Mouse (Mus musculus) WW6 (cell line): ENCODE results near the gene Fam19a5.
A peak's percentile ranks its signal among the peaks of the same experiment; 100 is the strongest.

ENCODE experiments used
- DNase-seq: peaks from one replicate; pipeline ENCODE4 v3.0.0-alpha.2; 2013; ENCODE audit warnings: low read depth, low spot score

Fam19a5 gene

GRCm38 (mm10) chr15:87596731-87597130 lies 52.6 kb downstream of the Fam19a5 start:
- no peak for DNase-seq

GRCm38 (mm10) chr15:87597149-87597548 lies 53.0 kb downstream of the Fam19a5 start:
- no peak for DNase-seq

- DNase-seq, result no peak
Observed at GRCm38 (mm10) chr15:87597766-87598165, 53.7 kb downstream of the Fam19a5 start.

- no peak for DNase-seq
Observed at GRCm38 (mm10) chr15:87598636-87599035, 54.5 kb downstream of the Fam19a5 start.

DNA sequence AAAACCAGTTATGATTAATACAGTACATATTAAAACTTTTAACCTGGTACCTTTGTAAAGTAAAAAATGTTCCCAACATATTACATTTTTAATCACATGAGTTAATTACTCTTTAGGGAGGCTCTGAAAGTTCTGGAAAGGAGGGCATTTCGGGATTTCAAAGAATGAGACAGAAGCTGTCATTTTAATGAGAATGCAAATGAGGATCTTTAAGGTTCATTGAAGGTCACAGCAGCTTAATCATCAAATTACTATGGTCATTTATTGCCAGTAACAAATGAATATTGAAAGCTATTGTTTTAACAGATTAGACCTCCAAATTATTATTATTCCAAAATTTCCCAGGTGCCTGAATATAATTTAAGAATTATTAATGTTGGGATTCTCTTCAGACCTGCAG lies 59.2 kb downstream of the Fam19a5 start:
- no peak for DNase-seq

DNA sequence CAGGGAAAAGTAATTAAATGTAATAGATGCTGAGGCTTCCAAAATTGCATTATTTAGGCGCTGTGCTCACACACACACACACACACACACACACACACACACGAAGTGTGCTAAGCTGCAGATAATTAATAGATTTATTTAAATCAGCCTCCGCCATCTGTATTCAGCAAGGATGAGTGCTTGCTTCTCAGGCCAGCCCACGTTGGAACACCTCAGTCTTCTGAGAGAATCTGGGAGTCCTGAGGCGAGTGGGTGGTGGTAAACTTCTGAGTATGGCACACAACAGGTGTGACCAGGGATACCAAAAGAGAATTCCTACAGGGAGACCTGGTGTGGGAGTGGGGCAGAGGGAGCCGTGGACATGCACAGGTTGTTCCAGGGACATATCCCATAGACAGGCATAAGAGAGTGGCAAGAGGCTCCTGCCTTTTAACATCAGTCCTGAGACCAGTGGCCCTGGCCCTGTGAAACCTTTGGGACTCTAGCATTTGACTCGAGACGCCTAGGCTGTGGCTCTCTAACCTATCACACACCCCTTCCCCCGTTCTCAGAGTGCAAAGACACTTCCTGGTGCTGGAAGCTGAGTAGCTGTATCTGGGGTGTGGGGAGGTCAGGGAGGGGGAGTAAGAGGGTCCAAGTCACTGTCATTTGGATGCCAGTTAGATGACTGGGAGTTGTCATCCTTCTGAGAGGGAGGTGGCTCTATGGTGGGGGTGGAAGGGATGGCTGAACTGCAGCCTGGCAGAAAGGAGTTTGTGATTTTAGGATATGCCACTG lies 61.6 kb downstream of the Fam19a5 start:
- no peak for DNase-seq

- DNase-seq, result no peak
Observed at GRCm38 (mm10) chr15:87606702-87607101, 62.6 kb downstream of the Fam19a5 start.

DNA sequence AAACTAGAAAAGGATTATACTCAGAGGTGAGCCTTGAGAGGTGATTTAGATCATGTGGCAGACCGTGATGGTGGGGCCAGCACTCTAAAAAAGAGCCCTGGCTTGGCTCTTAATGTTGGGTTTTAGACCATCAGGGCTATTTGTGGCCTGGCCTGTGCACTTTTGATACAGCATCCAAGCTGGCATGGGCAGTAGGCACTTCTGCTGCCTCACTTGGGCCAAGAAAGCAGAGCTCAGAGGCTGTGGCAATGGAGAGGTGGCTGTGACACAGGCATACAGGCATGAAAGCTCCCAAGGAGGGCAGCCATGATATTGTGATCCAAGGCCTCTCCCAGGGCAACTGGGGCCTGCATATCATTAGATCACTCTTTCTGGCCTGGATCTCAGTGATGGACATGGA lies 65.1 kb downstream of the Fam19a5 start:
- DNase-seq, result no peak

DNA sequence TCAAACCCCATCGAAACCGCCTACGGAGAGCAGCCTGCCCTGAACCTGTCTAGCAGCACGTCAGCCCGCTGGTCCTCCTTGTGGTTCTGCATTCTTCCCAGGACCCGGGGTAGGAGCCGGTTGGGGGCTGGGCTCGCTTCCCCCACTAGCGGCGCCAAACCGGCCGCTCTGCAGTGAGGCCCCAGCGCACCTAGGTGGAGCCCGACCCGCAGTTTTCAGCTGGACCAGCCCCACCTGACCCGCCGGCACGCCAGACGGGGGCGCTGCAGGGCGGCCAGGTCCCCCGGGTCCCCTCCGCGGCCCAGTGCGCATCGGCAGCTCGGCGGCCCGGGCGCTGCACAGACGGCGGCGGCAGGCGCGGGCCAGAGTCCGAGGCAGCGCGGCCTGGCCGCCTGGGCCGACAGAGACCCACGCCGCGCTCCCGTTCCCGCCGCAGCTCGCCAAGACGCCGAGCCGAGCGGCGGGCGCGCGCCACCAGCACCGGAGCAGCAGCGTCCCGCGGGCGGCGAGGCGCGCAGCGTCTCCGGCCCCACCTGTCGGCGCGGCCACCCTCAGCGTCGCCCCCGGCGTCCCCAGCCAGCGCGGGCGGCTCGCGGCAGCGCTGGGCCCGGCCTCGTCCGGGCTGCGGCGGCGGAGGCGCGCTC lies 80.0 kb downstream of the Fam19a5 start:
- DNase-seq, result peak; percentile 80

DNA sequence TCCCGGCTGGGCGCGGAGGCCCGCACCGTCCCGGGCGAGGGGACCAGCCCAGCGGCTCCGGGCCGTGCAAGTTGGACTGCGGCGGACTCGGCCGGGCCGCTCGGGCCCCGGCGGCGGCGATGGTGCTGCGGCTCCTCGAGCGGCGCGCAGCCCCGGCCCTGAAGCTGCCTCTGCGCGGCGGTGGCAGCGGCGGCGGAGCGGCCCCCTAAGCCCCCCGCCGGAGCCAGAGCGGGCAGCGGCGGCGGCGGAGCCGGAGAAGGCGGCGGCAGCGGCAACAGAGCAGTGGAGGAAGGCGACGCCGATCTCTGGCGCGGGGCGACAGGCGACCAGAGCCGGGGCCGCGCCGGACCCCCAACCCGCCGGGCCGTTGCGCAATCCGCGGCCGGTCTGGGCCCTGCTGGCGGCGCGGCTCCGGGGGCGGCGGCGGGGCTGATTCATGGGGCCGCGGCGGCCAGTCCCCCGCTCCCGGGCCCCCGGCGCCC lies 80.6 kb downstream of the Fam19a5 start:
- no peak for DNase-seq

DNA sequence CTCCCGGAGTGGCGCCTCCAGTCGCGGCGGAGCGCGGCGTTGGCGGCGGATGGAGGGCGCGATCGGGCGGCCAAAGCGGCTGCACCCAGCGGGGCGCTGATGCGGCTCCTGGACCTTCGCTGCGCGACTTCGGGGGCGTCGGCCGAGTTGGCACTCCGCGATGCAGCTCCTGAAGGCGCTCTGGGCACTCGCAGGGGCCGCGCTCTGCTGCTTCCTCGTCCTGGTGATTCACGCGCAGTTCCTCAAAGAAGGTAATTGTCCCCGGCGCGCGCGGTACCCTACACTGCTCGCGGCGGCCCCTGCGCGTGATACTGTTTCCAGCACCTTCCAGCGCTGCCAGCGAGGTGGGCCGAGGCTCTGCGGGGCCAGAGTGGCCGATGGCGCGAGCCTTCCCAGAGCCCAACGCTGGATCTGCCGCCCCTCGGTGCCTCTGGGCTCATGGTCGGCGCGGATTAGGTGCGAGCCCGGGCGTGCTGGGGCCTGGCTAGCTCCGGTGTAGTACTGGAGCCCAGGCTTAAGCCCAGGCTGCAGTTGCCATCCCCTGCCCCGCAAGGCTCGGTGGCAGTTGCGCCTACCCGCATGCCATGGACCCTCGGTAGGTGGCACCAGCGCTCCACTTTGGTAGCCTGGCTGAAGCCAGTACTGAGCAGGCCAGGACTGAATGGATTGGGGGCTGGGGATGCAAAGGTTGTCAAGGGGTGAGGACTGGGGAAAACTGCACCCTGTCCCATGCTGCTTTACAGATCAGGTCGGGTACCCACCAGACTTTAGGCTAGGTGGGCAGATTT lies 81.3 kb downstream of the Fam19a5 start:
- no peak for DNase-seq

GRCm38 (mm10) chr15:87635272-87635671 lies 91.2 kb downstream of the Fam19a5 start:
- no peak for DNase-seq

- DNase-seq, result no peak
Observed at GRCm38 (mm10) chr15:87636407-87636806, 92.3 kb downstream of the Fam19a5 start.

GRCm38 (mm10) chr15:87637234-87637633 lies 93.1 kb downstream of the Fam19a5 start:
- DNase-seq, result no peak

GRCm38 (mm10) chr15:87638270-87638669 lies 94.2 kb downstream of the Fam19a5 start:
- DNase-seq, result no peak

- no peak for DNase-seq
Observed at GRCm38 (mm10) chr15:87646313-87647061, 102.4 kb downstream of the Fam19a5 start.

GRCm38 (mm10) chr15:87649651-87650050 lies 105.6 kb downstream of the Fam19a5 start:
- DNase-seq, result no peak

DNA sequence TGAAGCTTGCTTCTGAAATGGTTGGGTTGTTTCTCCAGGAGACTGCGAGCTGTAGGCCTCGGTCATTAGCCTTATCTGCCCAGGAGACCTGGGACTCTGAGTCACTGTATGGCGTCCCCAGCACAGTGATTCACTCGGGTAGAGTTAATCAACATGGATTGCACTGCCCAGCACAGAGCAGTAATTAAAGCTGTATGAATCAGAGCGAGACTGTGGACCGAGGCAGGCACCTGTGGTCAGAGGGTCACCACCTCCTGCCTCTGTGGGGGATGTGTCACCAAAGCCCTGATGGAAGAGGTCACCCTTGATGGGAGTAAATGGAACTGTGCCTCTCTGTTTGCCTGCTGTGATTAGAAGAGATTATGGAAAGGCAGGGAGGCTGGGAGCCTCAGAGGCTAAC lies 110.5 kb downstream of the Fam19a5 start:
- no peak for DNase-seq

- no peak for DNase-seq
Observed at GRCm38 (mm10) chr15:87656496-87657155, 112.5 kb downstream of the Fam19a5 start.

DNA sequence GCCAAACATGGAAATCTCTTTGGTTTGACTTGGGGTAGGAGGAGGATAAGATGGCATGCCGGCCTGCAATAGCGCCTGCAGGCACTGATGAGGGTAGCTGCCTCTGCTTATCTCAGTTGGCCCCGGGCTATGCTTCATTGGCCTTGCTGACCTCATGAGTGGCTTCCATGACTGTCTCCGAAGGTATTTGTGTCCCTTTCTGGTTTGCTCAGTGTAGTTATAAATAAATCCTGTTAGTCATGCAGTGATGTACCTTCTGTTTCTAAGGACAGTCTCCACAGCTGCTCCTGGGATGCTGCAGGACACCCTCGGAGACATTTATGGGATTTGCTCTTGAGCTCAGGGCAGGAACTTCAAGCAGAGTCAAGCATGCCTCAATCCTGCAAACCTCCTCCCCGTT lies 115.6 kb downstream of the Fam19a5 start:
- DNase-seq, result no peak

- DNase-seq, result no peak
Observed at GRCm38 (mm10) chr15:87661954-87662353, 117.9 kb downstream of the Fam19a5 start.
